Mouse (Mus musculus) embryonic facial prominence, embryonic 11.5 days (tissue): ENCODE measurements around the gene Rab12. TPM values are rescaled to one million over a fixed set of nuclear protein-coding genes. Genes with fewer than 3 reads are reported as not detected.

ENCODE experiments used
- ATAC-seq: fragments of 200-750 bp; cut with Nextera tagmentation; replicated peaks from 2 replicates; pipeline ENCODE4 v1.8.0; 2017; ENCODE audit warnings: low read depth; ENCODE audit not compliant: insufficient number of reproducible peaks, low FRiP score, low TSS enrichment
- DNase-seq: peaks from one replicate; pipeline ENCODE4 v3.0.0-alpha.2; 2015; ENCODE audit warnings: low spot score
- H3K27ac ChIP-seq: fragments of 300-500 bp; sonication (generic); replicated peaks from 2 replicates; pipeline ENCODE4 v1.5.1; 2014; ENCODE audit warnings: mild to moderate bottlenecking, low read depth, low read length, control low read depth
- H3K27me3 ChIP-seq: fragments of 300-500 bp; sonication (generic); 2 replicates; pipeline ENCODE4 v1.6.1; 2014; ENCODE audit warnings: mild to moderate bottlenecking, low read length, moderate library complexity, mixed read lengths; ENCODE audit not compliant: control insufficient read depth, insufficient read depth
- H3K36me3 ChIP-seq: fragments of 300-500 bp; sonication (generic); replicated peaks from 2 replicates; pipeline ENCODE4 v1.6.1; 2014; ENCODE audit warnings: low read depth, mild to moderate bottlenecking, low read length, moderate library complexity, mixed read lengths; ENCODE audit not compliant: control insufficient read depth, insufficient read depth
- H3K4me1 ChIP-seq: fragments of 300-500 bp; sonication (generic); 2 replicates; pipeline ENCODE4 v1.6.1; 2014; ENCODE audit warnings: low read length, mixed read lengths; ENCODE audit not compliant: control insufficient read depth, insufficient read depth
- H3K4me2 ChIP-seq: fragments of 300-500 bp; sonication (generic); 2 replicates; pipeline ENCODE4 v1.6.1; 2014; ENCODE audit warnings: low read depth, mild to moderate bottlenecking, control low read depth, low read length, moderate library complexity
- H3K4me3 ChIP-seq: fragments of 300-500 bp; sonication (generic); 2 replicates; pipeline ENCODE4 v1.5.1; 2014; ENCODE audit warnings: low read depth, low read length, control low read depth
- H3K9ac ChIP-seq: fragments of 300-500 bp; sonication (generic); replicated peaks from 2 replicates; pipeline ENCODE4 v1.6.1; 2014; ENCODE audit warnings: mild to moderate bottlenecking, control low read depth, low read length
- H3K9me3 ChIP-seq: fragments of 300-500 bp; sonication (generic); replicated peaks from 2 replicates; pipeline ENCODE4 v1.6.1; 2016; ENCODE audit warnings: mild to moderate bottlenecking, low read length, inconsistent platforms, mixed read lengths; ENCODE audit not compliant: control insufficient read depth
- WGBS: fragments of 180-500 bp; shearing (Covaris S2); extraction: QIAGEN DNeasy Blood & Tissue Kit; methylation state at CpG from one replicate; pipeline ENCODE4 v1.1.7; 2014; 5-methylcytosine and 5-hydroxymethylcytosine counted together
- polyA plus RNA-seq: library from polyadenylated mRNA; unstranded; fragments of >200 nt; fragmentation: Nextera tagmentation; extraction: Ambion mirVana; gene quantifications from 2 replicates; pipeline ENCODE4 v1.2.1, GENCODE M21; 2014

Gene Rab12
- polyA plus RNA-seq, 1 experiment from 2014 or later: 41.9 TPM

DNA sequence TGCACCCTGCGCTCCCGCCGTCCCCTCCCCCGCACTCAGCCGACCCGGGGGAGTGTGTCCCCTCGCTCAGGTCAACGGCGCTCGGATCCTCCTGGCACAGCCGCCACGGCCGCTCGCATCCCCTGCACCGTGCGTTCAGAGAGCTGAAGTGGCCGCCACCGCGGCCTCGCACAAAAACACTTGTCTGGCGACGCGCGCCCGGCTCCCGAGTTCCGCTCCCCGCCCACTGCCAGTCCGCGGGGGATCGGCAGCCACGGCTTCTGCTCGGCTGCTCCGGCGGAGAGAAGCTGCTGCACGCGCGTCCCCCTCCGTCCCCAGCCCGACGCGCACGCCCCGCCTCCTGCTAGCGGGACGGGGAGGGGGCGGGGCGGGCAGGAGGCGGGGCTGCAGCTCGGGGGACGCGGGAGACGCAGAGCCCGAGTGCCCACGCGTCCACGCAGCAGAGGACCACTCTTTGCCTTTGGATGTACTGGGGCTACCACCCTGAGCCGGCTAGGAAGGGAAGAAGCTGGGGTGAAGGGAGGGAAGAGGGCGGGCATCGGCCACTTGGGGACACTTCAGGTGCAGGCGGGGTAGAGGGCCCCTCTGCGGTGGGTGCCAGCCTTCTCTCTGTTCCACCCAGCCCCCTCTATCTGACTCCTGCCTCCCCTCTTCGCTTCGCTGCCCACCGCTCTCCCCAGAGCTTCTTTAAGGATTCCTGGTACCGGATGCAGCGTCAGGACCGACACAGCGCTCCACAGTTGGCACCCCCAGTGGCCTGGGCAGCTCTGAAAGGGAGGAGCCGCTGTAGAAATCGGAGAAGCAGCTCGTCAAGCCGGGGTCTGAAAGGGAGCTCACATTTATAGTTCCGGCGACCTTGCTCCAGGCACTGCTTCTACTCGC is 69.8 kb downstream of the Rab12 start, which contains the start of gene Mtcl1:
TSS of gene Mtcl1 (minus strand) at position 291 of the 882 bp plus-strand sequence.
- under 1% methylated on average over 67 of the region's 76 CpGs for WGBS
- ATAC-seq: peak; percentile 80
- H3K4me1 ChIP-seq: peaks cover 9% of the 10 kb centered on the region

DNA sequence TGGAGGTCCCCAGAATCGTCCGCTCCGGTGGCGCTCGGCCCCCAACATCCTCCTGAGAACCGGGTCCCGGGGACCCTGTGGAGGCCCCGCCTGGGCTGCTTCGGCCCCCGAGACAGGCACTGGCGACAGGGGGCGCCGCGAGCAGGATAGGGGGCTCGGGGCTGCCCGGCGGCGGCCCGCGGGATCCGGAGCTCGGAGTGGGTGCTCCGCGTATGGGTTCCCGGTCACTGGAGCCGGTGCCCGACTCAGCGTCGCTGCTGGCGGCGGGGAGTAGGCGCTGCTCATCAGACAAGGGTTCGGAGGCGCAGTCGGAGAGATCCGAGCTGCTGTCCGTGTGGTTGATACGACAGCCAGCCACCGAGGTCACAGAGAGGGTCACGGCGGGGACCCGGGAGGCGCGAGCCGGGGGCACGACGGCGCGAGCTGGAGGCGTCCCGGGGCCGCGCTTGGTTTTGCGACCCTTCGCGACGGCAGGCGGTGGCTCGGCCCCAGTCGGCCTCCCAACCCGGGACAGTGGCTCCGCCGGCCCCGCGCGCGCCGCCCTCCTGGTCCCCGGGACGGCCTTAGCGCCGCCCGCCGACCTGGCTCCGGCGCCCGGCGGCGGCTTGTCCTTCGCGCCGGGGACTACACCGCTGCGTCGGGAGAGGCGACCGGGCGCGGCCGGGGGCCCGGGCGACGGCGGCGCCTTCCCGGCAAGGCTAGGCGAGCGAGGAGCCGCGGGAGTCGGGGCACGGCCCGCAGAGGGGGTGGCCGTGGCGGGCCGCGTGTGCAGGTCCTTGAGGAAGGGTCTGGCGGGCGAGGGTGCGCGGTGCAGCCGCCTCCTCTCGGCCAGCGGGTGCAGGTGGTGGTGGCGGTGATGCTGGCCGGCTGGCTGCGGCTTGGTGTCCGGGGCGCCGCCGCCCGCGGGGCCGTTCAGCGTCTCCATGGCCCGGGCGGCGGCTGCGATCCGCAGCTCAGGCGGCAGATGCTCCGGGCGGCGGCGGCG is 70.8 kb downstream of the Rab12 start:
- peak overlapping the region; percentile 77 for H3K9ac ChIP-seq
- H3K27ac ChIP-seq: peak overlapping the region; percentile 70
- H3K27me3 ChIP-seq: peaks cover 17% of the 10 kb centered on the region
- peak overlapping the region; percentile 86 for H3K4me3 ChIP-seq
- peak overlapping the region; percentile 97 for H3K4me2 ChIP-seq
- no peak; the same call in 1 of the 2 replicates for ATAC-seq
- H3K36me3 ChIP-seq: no peaks in the 10 kb centered on the region
- no peaks in the 10 kb centered on the region for H3K9me3 ChIP-seq
- H3K4me1 ChIP-seq: peaks cover 9% of the 10 kb centered on the region
- WGBS: under 1% methylated on average over 100 of the region's 136 CpGs
- peak; percentile 55 for DNase-seq

More for the DNA sequence above, 69.8 kb downstream of the Rab12 start, which contains the start of gene Mtcl1:
- H3K4me2 ChIP-seq: peak within 1 kb of the TSS; percentile 97
- H3K36me3 ChIP-seq: no peaks in the 10 kb centered on the region
- peak within 1 kb of the TSS; percentile 86 for H3K4me3 ChIP-seq
- H3K9ac ChIP-seq: peak within 1 kb of the TSS; percentile 77
- H3K27ac ChIP-seq: peak within 1 kb of the TSS; percentile 70
- peak; percentile 82 for DNase-seq
- H3K27me3 ChIP-seq: peaks cover 17% of the 10 kb centered on the region
- no peaks in the 10 kb centered on the region for H3K9me3 ChIP-seq

DNA sequence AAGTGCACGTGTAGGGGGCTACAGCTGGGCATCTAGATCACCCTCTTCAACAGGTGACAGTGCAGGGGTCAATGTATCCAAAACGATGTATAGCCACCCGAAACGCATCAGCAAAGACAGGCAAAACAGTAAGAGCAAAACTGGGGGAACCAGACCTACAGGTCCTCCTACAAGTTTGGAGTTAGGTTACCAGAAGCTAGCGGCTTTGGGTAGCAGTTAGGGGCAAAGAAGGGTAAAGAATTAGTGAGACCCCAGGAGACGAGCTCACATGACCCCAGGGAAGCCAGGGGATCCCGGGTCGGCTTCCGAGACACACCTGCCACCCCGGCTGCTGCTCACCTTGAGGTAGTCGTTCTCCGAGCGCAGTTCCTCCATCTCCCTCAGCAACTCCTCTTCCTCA is 71.6 kb downstream of the Rab12 start:
- Histone ChIP-seq H3K27me3 (peaks cover 17% of the 10 kb centered on the region), H3K27ac (no peak overlapping the region), H3K4me1 (peaks cover 9% of the 10 kb centered on the region), H3K4me2 (peak overlapping the region; percentile 97), H3K9me3 (no peaks in the 10 kb centered on the region), H3K36me3 (no peaks in the 10 kb centered on the region), H3K4me3 (peak overlapping the region; percentile 86), H3K9ac (peak overlapping the region; percentile 77)
- DNase-seq (no peak), ATAC-seq (no peak)
- 2% methylated on average over 13 of the region's 13 CpGs for WGBS

DNA sequence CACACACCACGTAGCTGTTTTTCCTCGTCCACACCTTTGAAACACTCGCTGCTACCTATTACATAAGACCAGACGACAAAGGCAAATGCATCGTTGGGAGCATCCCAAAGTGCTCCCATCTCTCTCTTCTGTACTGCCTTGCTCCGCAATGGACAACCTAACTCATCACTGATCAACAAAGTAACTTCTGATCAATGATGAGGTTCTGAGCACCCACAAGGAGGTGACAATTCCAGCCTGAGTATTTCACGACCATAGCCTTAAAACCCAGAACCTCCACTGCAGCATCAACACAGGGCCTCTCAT is 72.6 kb downstream of the Rab12 start:
- DNase-seq: no peak
- 42% methylated on average over 7 of the region's 7 CpGs for WGBS
- no peaks in the 10 kb centered on the region for H3K9me3 ChIP-seq
- peaks cover 17% of the 10 kb centered on the region for H3K27me3 ChIP-seq
- H3K4me1 ChIP-seq: peaks cover 9% of the 10 kb centered on the region
- no peak for ATAC-seq
- H3K9ac ChIP-seq: peak overlapping the region; percentile 15; the same call in 1 of the 2 replicates
- no peaks in the 10 kb centered on the region for H3K36me3 ChIP-seq
- H3K27ac ChIP-seq: no peak overlapping the region
- peak overlapping the region; percentile 97 for H3K4me2 ChIP-seq
- H3K4me3 ChIP-seq: peak overlapping the region; percentile 86

DNA sequence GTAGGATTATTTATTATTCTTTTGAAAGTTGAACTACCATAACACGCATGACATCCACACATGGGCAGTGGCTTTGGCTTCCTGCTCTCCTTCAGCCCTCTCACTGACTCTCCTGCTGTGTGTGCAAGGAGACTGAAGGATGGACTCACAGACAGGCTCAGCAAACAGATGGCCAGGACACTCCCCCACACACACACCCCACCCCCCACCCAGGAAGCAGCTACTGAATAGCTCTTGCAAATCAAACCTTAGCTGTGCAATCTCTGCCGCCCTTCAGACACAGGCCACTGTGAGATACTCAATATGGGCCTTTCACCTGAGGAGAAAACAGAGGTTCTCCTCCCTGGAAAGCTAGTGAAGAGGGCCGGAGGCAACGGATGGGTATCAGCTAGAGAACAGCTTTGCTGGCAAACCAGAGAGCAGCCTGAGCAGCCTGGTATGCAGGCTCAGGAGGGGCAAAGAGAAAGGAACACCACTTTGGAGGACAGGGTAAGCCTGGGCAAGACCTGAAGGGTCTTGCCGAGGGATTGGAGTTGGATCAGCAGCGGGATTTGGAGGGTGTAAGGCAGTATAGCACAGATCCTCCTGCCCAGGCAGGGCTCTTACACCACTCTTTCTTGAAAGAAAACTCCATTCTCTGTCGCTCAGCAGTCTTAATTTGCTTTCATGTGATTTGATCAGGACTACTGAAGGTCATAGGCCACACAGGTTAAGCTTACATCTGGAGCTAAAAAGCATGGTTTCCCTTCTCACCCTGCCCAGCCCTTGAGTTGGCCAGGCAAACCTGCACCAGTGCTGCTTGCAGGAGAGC is 73.1 kb downstream of the Rab12 start:
- no peak overlapping the region for H3K27ac ChIP-seq
- no peak for DNase-seq
- H3K36me3 ChIP-seq: no peaks in the 10 kb centered on the region
- peak overlapping the region; percentile 97 for H3K4me2 ChIP-seq
- peak overlapping the region; percentile 15; the same call in 1 of the 2 replicates for H3K9ac ChIP-seq
- no peaks in the 10 kb centered on the region for H3K9me3 ChIP-seq
- no peak for ATAC-seq
- H3K4me1 ChIP-seq: peaks cover 9% of the 10 kb centered on the region
- H3K27me3 ChIP-seq: peaks cover 17% of the 10 kb centered on the region
- 29% methylated on average over 7 of the region's 7 CpGs for WGBS
- H3K4me3 ChIP-seq: peak overlapping the region; percentile 86

Other genes starting within 250 kb of the Rab12 start
- 6.0 and 8.9 TPM in 2 replicates for gene Mtcl1, start 70.0 kb downstream of the Rab12 start, polyA plus RNA-seq
- gene Themis3, start 74.9 kb upstream of the Rab12 start, polyA plus RNA-seq: not detected in 2 replicates